Mouse (Mus musculus): ENCODE data around the gene Tmeff1.

Tmeff1 gene

GRCm38 (mm10) chr4:48624961-48625360 lies 40.0 kb downstream of the Tmeff1 start:
- DNase-seq = no peak

GRCm38 (mm10) chr4:48625836-48626235 lies 40.9 kb downstream of the Tmeff1 start:
- DNase-seq = no peak

- DNase-seq = peak; percentile 43
These were observed 44.5 kb downstream of the Tmeff1 start for GRCm38 (mm10) chr4:48629445-48629844.

- no peak for DNase-seq
These were observed 48.6 kb downstream of the Tmeff1 start for GRCm38 (mm10) chr4:48633529-48633928.

GRCm38 (mm10) chr4:48634058-48634457 lies 49.1 kb downstream of the Tmeff1 start:
- no peak for DNase-seq

- DNase-seq = no peak
These were observed 51.9 kb downstream of the Tmeff1 start for GRCm38 (mm10) chr4:48636831-48637230.

GRCm38 (mm10) chr4:48638132-48638531 lies 53.2 kb downstream of the Tmeff1 start:
- no peak for DNase-seq

- DNase-seq = no peak
These were observed 54.5 kb downstream of the Tmeff1 start for GRCm38 (mm10) chr4:48639503-48639902.

- DNase-seq = peak; percentile 48
These were observed 58.8 kb downstream of the Tmeff1 start for GRCm38 (mm10) chr4:48643801-48644200.

GRCm38 (mm10) chr4:48646143-48646542 lies 61.2 kb downstream of the Tmeff1 start:
- no peak for DNase-seq

GRCm38 (mm10) chr4:48650617-48651360 lies 65.8 kb downstream of the Tmeff1 start:
- DNase-seq = no peak

- DNase-seq = no peak
These were observed 69.1 kb downstream of the Tmeff1 start for GRCm38 (mm10) chr4:48654118-48654517.

GRCm38 (mm10) chr4:48656530-48656929 lies 71.6 kb downstream of the Tmeff1 start:
- no peak for DNase-seq

GRCm38 (mm10) chr4:48660144-48660543 lies 75.2 kb downstream of the Tmeff1 start:
- no peak for DNase-seq

- no peak for DNase-seq
These were observed 75.9 kb downstream of the Tmeff1 start for GRCm38 (mm10) chr4:48660619-48661575.

- no peak for DNase-seq
These were observed 78.3 kb downstream of the Tmeff1 start, which contains the start of gene Cavin4 for GRCm38 (mm10) chr4:48663271-48663670. Cavin4 (plus strand) TSS chr4:48663514.

GRCm38 (mm10) chr4:48664021-48664420 lies 79.0 kb downstream of the Tmeff1 start:
- no peak for DNase-seq

GRCm38 (mm10) chr4:48667279-48667678 lies 82.3 kb downstream of the Tmeff1 start:
- DNase-seq = no peak

- no peak for DNase-seq
These were observed 87.9 kb downstream of the Tmeff1 start for GRCm38 (mm10) chr4:48672915-48673314.

GRCm38 (mm10) chr4:48674412-48674811 lies 89.4 kb downstream of the Tmeff1 start:
- DNase-seq = no peak

- no peak for DNase-seq
These were observed 91.7 kb downstream of the Tmeff1 start for GRCm38 (mm10) chr4:48676570-48677185.

GRCm38 (mm10) chr4:48677276-48677675 lies 92.3 kb downstream of the Tmeff1 start:
- no peak for DNase-seq

GRCm38 (mm10) chr4:48677812-48678211 lies 92.8 kb downstream of the Tmeff1 start:
- no peak for DNase-seq
